10 mouse cellular contexts compared by ENCODE assay signal in genomic region chr11:113767285-113767684, GRCm38 (mm10). TPM values are rescaled to one million over a fixed set of nuclear protein-coding genes. Genes with fewer than 3 reads are reported as not detected.
DNase-seq lines count a peak whose midpoint lies in the region; ATAC-seq lines count a peak whose summit lies in the region.
"Had no signal": no experiment of that assay in that cellular context is flagged by ENCODE, and none has a peak within 500 bp of the region (broad histone marks: within the 10 kb centered on the region; RNA-seq: fewer than 3 reads in every experiment).

No protein-coding gene starts in this region.

- H3K36me3 ChIP-seq in forebrain, embryonic 10.5 days (replicated peaks): no peaks in the 10 kb centered on the region
- H3K36me3 ChIP-seq in forebrain, embryonic 12.5 days (replicated peaks): no peaks in the 10 kb centered on the region
- H3K36me3 ChIP-seq in lung, embryonic 15.5 days: no peaks in the 10 kb centered on the region
- no peaks in the 10 kb centered on the region for H3K36me3 ChIP-seq in heart, embryonic 15.5 days
- H3K36me3 ChIP-seq: hindbrain, embryonic 12.5 days had no signal

- no peak overlapping the region for H3K9ac ChIP-seq in forebrain, embryonic 12.5 days
- H3K9ac ChIP-seq in lung, embryonic 15.5 days: no peak overlapping the region
- no peak overlapping the region for H3K9ac ChIP-seq in heart, embryonic 15.5 days
- H3K9ac ChIP-seq: hindbrain, embryonic 12.5 days had no signal

- H3K27ac ChIP-seq in forebrain, embryonic 10.5 days: peak overlapping the region; percentile 13
- no peak overlapping the region for H3K27ac ChIP-seq in forebrain, embryonic 12.5 days
- peak overlapping the region; percentile 81 for H3K27ac ChIP-seq in lung, embryonic 15.5 days
- peak overlapping the region; percentile 63; the same call in 1 of the 2 replicates for H3K27ac ChIP-seq in heart, embryonic 15.5 days
- H3K27ac ChIP-seq: hindbrain, embryonic 12.5 days had no signal

- no peak for DNase-seq in forebrain, embryonic 10.5 days (ENCODE audit: extremely low spot score, low spot score)
- DNase-seq in lung, postnatal 25 days (ENCODE audit: low spot score): no peak
- DNase-seq in lung, postnatal 10 days: peak; percentile 38
- no peak for DNase-seq in spleen, postnatal 4 days (ENCODE audit: low spot score in 2 of 2)
- DNase-seq in c-Kit-positive CD71-positive TER-119-positive erythroid progenitor cells, embryonic 14.5 days (ENCODE audit: low spot score): no peak
- DNase-seq: right cerebral cortex, adult 18-20 months had no signal

- no peaks in the 10 kb centered on the region for H3K27me3 ChIP-seq in forebrain, embryonic 10.5 days (ENCODE audit: poor library complexity, severe bottlenecking)
- H3K27me3 ChIP-seq in forebrain, embryonic 12.5 days: no peaks in the 10 kb centered on the region
- no peaks in the 10 kb centered on the region for H3K27me3 ChIP-seq in lung, embryonic 15.5 days
- H3K27me3 ChIP-seq in heart, embryonic 15.5 days: no peaks in the 10 kb centered on the region
- H3K27me3 ChIP-seq: hindbrain, embryonic 12.5 days had no signal

- H3K9me3 ChIP-seq in forebrain, embryonic 10.5 days: no peaks in the 10 kb centered on the region
- no peaks in the 10 kb centered on the region for H3K9me3 ChIP-seq in forebrain, embryonic 12.5 days
- H3K9me3 ChIP-seq in lung, embryonic 15.5 days: no peaks in the 10 kb centered on the region
- no peaks in the 10 kb centered on the region for H3K9me3 ChIP-seq in heart, embryonic 15.5 days (replicated peaks)
- H3K9me3 ChIP-seq: hindbrain, embryonic 12.5 days had no signal

- 78% methylated on average over 8 of the region's 8 CpGs for WGBS in forebrain, embryonic 10.5 days
- 75% methylated on average over 8 of the region's 8 CpGs for WGBS in forebrain, embryonic 12.5 days
- 45% methylated on average over 8 of the region's 8 CpGs for WGBS in lung, embryonic 15.5 days
- 33% methylated on average over 8 of the region's 8 CpGs for WGBS in heart, embryonic 15.5 days

- no peak overlapping the region for H3K4me2 ChIP-seq in forebrain, embryonic 12.5 days
- H3K4me2 ChIP-seq in lung, embryonic 15.5 days: 0 out of 2 replicates have a peak overlapping the region, but pooled peaks have one; percentile 16
- H3K4me2 ChIP-seq in heart, embryonic 15.5 days: 0 out of 2 replicates have a peak overlapping the region, but pooled peaks have one; percentile 1
- H3K4me2 ChIP-seq: hindbrain, embryonic 12.5 days had no signal

- ATAC-seq in forebrain, embryonic 12.5 days (ENCODE audit: low FRiP score): no peak
- ATAC-seq in lung, embryonic 15.5 days (ENCODE audit: borderline replicate concordance, extremely low read depth, low FRiP score, low TSS enrichment): no peak
- ATAC-seq in heart, embryonic 15.5 days (replicated peaks; ENCODE audit: insufficient number of reproducible peaks, insufficient read depth, low FRiP score, low read depth): no peak

- H3K4me3 ChIP-seq in forebrain, embryonic 10.5 days: no peak overlapping the region
- no peak overlapping the region for H3K4me3 ChIP-seq in forebrain, embryonic 12.5 days (replicated peaks)
- no peak overlapping the region for H3K4me3 ChIP-seq in lung, embryonic 15.5 days
- H3K4me3 ChIP-seq in heart, embryonic 15.5 days: no peak overlapping the region
- H3K4me3 ChIP-seq: hindbrain, embryonic 12.5 days had no signal

- peaks cover 38% of the 10 kb centered on the region for H3K4me1 ChIP-seq in forebrain, embryonic 10.5 days
- peaks cover 24% of the 10 kb centered on the region for H3K4me1 ChIP-seq in forebrain, embryonic 12.5 days
- peaks cover 35% of the 10 kb centered on the region for H3K4me1 ChIP-seq in lung, embryonic 15.5 days
- peaks cover 25% of the 10 kb centered on the region for H3K4me1 ChIP-seq in heart, embryonic 15.5 days (replicated peaks)

RNA-seq across cellular contexts. Expression of gene Cdc42ep4, which starts 15.6 kb away (rescaled TPM):
- polyA plus RNA-seq in forebrain, embryonic 10.5 days (2016; fragmentation: Nextera tagmentation; extraction: Ambion mirVana): 107 TPM in 2 replicates
- 109 and 113 TPM in 2 replicates for polyA plus RNA-seq in forebrain, embryonic 12.5 days (2016; fragmentation: Nextera tagmentation; extraction: Ambion mirVana)
- polyA plus RNA-seq in lung, embryonic 15.5 days (2015; fragmentation: Nextera tagmentation; extraction: Ambion mirVana): 122 TPM in 2 replicates
- 21.2 and 32.3 TPM in 2 replicates for polyA plus RNA-seq in heart, embryonic 15.5 days (2015; fragmentation: Nextera tagmentation; extraction: Ambion mirVana)

RNA-seq across cellular contexts. Expression of gene Cpsf4l, which starts 57.5 kb away (rescaled TPM):
- polyA plus RNA-seq in forebrain, embryonic 10.5 days (2016; fragmentation: Nextera tagmentation; extraction: Ambion mirVana): 0.28 and 0.40 TPM in 2 replicates
- polyA plus RNA-seq in forebrain, embryonic 12.5 days (2016; fragmentation: Nextera tagmentation; extraction: Ambion mirVana): 0.32 and 0.69 TPM in 2 replicates
- 0.57 and 2.7 TPM in 2 replicates for polyA plus RNA-seq in lung, embryonic 15.5 days (2015; fragmentation: Nextera tagmentation; extraction: Ambion mirVana)
- polyA plus RNA-seq in heart, embryonic 15.5 days (2015; fragmentation: Nextera tagmentation; extraction: Ambion mirVana): 0.74 and 5.1 TPM in 2 replicates
